Mouse (Mus musculus): ENCODE results near the gene Zdhhc3. TPM values are rescaled to one million over a fixed set of nuclear protein-coding genes. Genes with fewer than 3 reads are reported as not detected.

Zdhhc3 gene
- 63.6 and 65.9 TPM in 2 replicates for polyA plus RNA-seq (2014; fragmentation: Nextera tagmentation; extraction: Ambion mirVana)

GRCm38 (mm10) chr9:123112805-123113521, at the start of gene Zdhhc3, which contains the start of gene Exosc7:
Zdhhc3 (minus strand) TSS chr9:123113205.
Exosc7 (plus strand) TSS chr9:123113215.
- peak within 1 kb of the TSS; percentile 98 for H3K4me3 ChIP-seq (ENCODE audit: low read depth, low read length)
- H3K36me3 ChIP-seq (ENCODE audit: control insufficient read depth, insufficient read depth, low read length): no peaks in the 10 kb centered on the region
- H3K9me3 ChIP-seq (ENCODE audit: control insufficient read depth, low read length): no peaks in the 10 kb centered on the region
- H3K27ac ChIP-seq (ENCODE audit: low read depth, low read length): peak within 1 kb of the TSS; percentile 92
- WGBS: under 1% methylated on average over 71 of the region's 79 CpGs
- peaks cover 17% of the 10 kb centered on the region; the same call in 1 of the 2 replicates for H3K4me1 ChIP-seq (ENCODE audit: control insufficient read depth, insufficient read depth, low read length)
- peak within 1 kb of the TSS; percentile 89 for H3K9ac ChIP-seq (replicated peaks; ENCODE audit: low read depth, low read length)
- peak within 1 kb of the TSS; percentile 91 for H3K4me2 ChIP-seq (ENCODE audit: low read depth, low read length)
- ATAC-seq (ENCODE audit: low read depth): peak; percentile 96
- no peaks in the 10 kb centered on the region for H3K27me3 ChIP-seq (ENCODE audit: control insufficient read depth, insufficient read depth, low read length)

GRCm38 (mm10) chr9:123161792-123162191, 48.8 kb upstream of the Zdhhc3 start:
- WGBS: 78% methylated on average over 2 of the region's 2 CpGs
- H3K36me3 ChIP-seq (ENCODE audit: control insufficient read depth, insufficient read depth, low read length): no peaks in the 10 kb centered on the region

GRCm38 (mm10) chr9:123159330-123159729, 46.3 kb upstream of the Zdhhc3 start:
- no peak for ATAC-seq (ENCODE audit: low read depth)

More at GRCm38 (mm10) chr9:123161792-123162191, 48.8 kb upstream of the Zdhhc3 start:
- H3K9ac ChIP-seq (replicated peaks; ENCODE audit: low read depth, low read length): no peak overlapping the region
- ATAC-seq (ENCODE audit: low read depth): no peak
- H3K4me1 ChIP-seq (ENCODE audit: control insufficient read depth, insufficient read depth, low read length): no peaks in the 10 kb centered on the region
- H3K4me2 ChIP-seq (ENCODE audit: low read depth, low read length): no peak overlapping the region
- no peak overlapping the region for H3K4me3 ChIP-seq (ENCODE audit: low read depth, low read length)
- no peak overlapping the region for H3K27ac ChIP-seq (ENCODE audit: low read depth, low read length)
- no peaks in the 10 kb centered on the region for H3K27me3 ChIP-seq (ENCODE audit: control insufficient read depth, insufficient read depth, low read length)
- no peaks in the 10 kb centered on the region for H3K9me3 ChIP-seq (ENCODE audit: control insufficient read depth, low read length)

GRCm38 (mm10) chr9:123158125-123158836, 45.3 kb upstream of the Zdhhc3 start:
- Histone ChIP-seq H3K36me3 (ENCODE audit: control insufficient read depth, insufficient read depth, low read length) (no peaks in the 10 kb centered on the region), H3K27me3 (ENCODE audit: control insufficient read depth, insufficient read depth, low read length) (no peaks in the 10 kb centered on the region), H3K9me3 (ENCODE audit: control insufficient read depth, low read length) (no peaks in the 10 kb centered on the region), H3K4me3 (ENCODE audit: low read depth, low read length) (no peak overlapping the region), H3K4me1 (ENCODE audit: control insufficient read depth, insufficient read depth, low read length) (no peaks in the 10 kb centered on the region), H3K27ac (ENCODE audit: low read depth, low read length) (no peak overlapping the region), H3K4me2 (ENCODE audit: low read depth, low read length) (no peak overlapping the region), H3K9ac (replicated peaks; ENCODE audit: low read depth, low read length) (no peak overlapping the region)
- 71% methylated on average over 8 of the region's 8 CpGs for WGBS
- no peak for ATAC-seq (ENCODE audit: low read depth)

More at GRCm38 (mm10) chr9:123159330-123159729, 46.3 kb upstream of the Zdhhc3 start:
- no peaks in the 10 kb centered on the region for H3K4me1 ChIP-seq (ENCODE audit: control insufficient read depth, insufficient read depth, low read length)
- H3K36me3 ChIP-seq (ENCODE audit: control insufficient read depth, insufficient read depth, low read length): no peaks in the 10 kb centered on the region
- no peaks in the 10 kb centered on the region for H3K27me3 ChIP-seq (ENCODE audit: control insufficient read depth, insufficient read depth, low read length)
- 66% methylated on average over 7 of the region's 7 CpGs for WGBS
- no peak overlapping the region for H3K4me3 ChIP-seq (ENCODE audit: low read depth, low read length)
- no peaks in the 10 kb centered on the region for H3K9me3 ChIP-seq (ENCODE audit: control insufficient read depth, low read length)
- H3K27ac ChIP-seq (ENCODE audit: low read depth, low read length): no peak overlapping the region
- H3K9ac ChIP-seq (replicated peaks; ENCODE audit: low read depth, low read length): no peak overlapping the region
- no peak overlapping the region for H3K4me2 ChIP-seq (ENCODE audit: low read depth, low read length)

DNA sequence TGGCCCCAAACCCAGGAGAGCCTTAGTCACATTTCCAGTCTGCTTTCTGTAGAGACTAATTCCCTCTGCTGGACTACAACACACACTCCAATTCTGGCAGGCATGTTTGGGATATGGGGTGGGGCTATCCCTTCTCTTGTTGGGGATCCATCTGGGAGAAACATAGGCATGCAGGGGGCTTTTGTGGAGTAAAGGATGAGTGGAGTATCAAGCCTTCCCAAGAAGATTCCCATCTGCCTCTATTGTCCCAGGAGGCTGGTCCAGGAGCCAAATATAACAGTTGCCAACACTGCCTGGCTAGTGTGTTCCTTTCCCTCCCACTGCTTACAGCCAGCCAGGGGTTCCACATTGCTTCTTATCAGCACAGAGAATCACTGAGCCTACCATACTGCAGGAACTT, 44.7 kb upstream of the Zdhhc3 start:
- H3K9ac ChIP-seq (replicated peaks; ENCODE audit: low read depth, low read length): no peak overlapping the region
- no peaks in the 10 kb centered on the region for H3K27me3 ChIP-seq (ENCODE audit: control insufficient read depth, insufficient read depth, low read length)
- H3K4me3 ChIP-seq (ENCODE audit: low read depth, low read length): no peak overlapping the region
- no peaks in the 10 kb centered on the region for H3K4me1 ChIP-seq (ENCODE audit: control insufficient read depth, insufficient read depth, low read length)
- ATAC-seq (ENCODE audit: low read depth): no peak
- no peaks in the 10 kb centered on the region for H3K9me3 ChIP-seq (ENCODE audit: control insufficient read depth, low read length)
- no peak overlapping the region for H3K27ac ChIP-seq (ENCODE audit: low read depth, low read length)
- H3K4me2 ChIP-seq (ENCODE audit: low read depth, low read length): no peak overlapping the region
- no peaks in the 10 kb centered on the region for H3K36me3 ChIP-seq (ENCODE audit: control insufficient read depth, insufficient read depth, low read length)

DNA sequence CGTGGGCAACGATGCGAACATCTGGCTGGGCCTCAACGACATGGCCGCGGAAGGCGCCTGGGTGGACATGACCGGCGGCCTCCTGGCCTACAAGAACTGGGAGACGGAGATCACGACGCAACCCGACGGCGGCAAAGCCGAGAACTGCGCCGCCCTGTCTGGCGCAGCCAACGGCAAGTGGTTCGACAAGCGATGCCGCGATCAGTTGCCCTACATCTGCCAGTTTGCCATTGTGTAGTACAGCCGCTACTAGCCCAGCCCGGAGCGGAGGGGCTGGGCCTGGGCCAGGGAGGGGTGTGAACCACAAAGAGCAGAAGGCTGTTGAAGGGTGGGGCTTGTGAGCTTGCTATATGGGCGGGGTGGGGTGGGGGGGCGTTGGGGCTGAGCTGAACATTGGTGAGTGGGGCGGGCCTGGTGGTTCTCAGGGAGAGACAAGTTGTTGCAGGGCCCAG, 43.9 kb upstream of the Zdhhc3 start:
- 36% methylated on average over 30 of the region's 30 CpGs for WGBS
- Histone ChIP-seq H3K4me2 (ENCODE audit: low read depth, low read length) (peak overlapping the region; percentile 17; the same call in 1 of the 2 replicates), H3K27me3 (ENCODE audit: control insufficient read depth, insufficient read depth, low read length) (no peaks in the 10 kb centered on the region), H3K4me3 (ENCODE audit: low read depth, low read length) (no peak overlapping the region), H3K36me3 (ENCODE audit: control insufficient read depth, insufficient read depth, low read length) (no peaks in the 10 kb centered on the region), H3K27ac (ENCODE audit: low read depth, low read length) (no peak overlapping the region), H3K9ac (replicated peaks; ENCODE audit: low read depth, low read length) (no peak overlapping the region), H3K9me3 (ENCODE audit: control insufficient read depth, low read length) (no peaks in the 10 kb centered on the region), H3K4me1 (ENCODE audit: control insufficient read depth, insufficient read depth, low read length) (no peaks in the 10 kb centered on the region)
- peak; percentile 69 for ATAC-seq (ENCODE audit: low read depth)

DNA sequence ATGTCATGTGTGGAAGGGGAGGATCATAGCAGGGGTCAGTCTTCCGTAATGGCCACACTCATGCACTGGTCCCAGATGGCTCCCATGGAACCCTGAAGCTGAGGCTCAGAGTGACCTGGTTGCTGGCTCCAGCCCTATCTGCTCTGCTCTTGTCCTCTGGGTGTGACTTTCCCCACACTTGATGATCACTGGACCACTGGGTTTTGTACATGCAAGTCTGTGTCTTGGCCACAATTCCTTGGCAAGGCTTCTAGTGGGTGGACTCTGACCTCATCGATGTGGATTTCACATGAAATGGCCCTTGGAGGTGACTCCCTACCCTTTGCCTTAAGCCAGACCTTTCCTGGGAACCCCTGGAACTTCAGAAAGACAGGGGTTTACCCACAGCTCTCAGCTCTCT, 40.1 kb upstream of the Zdhhc3 start:
- Histone ChIP-seq H3K9me3 (ENCODE audit: control insufficient read depth, low read length) (no peaks in the 10 kb centered on the region), H3K27me3 (ENCODE audit: control insufficient read depth, insufficient read depth, low read length) (no peaks in the 10 kb centered on the region), H3K9ac (replicated peaks; ENCODE audit: low read depth, low read length) (no peak overlapping the region), H3K4me2 (ENCODE audit: low read depth, low read length) (no peak overlapping the region), H3K4me1 (ENCODE audit: control insufficient read depth, insufficient read depth, low read length) (no peaks in the 10 kb centered on the region), H3K27ac (ENCODE audit: low read depth, low read length) (no peak overlapping the region), H3K4me3 (ENCODE audit: low read depth, low read length) (no peak overlapping the region), H3K36me3 (ENCODE audit: control insufficient read depth, insufficient read depth, low read length) (no peaks in the 10 kb centered on the region)
- WGBS: 98% methylated on average over 2 of the region's 2 CpGs
- ATAC-seq (ENCODE audit: low read depth): no peak

DNA sequence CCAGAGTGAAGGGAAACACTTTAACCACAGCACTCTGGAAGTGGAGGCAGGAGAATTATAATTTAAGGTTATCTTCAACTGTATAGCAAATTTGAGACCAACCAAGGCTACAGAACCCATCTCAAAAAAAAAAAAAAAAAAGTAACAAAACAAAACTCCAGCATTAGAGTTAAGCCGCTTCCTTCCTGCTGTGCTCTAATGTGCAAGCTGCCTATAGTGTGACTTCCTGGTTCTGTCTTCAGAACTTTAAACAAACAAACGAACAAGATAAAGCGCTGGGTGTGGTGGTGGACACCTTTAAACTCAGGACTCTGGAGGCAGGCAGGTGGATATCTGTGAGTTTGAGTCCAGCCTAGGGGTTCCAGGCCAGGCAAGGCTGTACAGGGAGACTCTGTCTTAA, 39.0 kb upstream of the Zdhhc3 start:
- H3K4me1 ChIP-seq (ENCODE audit: control insufficient read depth, insufficient read depth, low read length): no peaks in the 10 kb centered on the region
- H3K27ac ChIP-seq (ENCODE audit: low read depth, low read length): no peak overlapping the region
- WGBS: 80% methylated on average over 3 of the region's 3 CpGs
- ATAC-seq (ENCODE audit: low read depth): no peak
- no peak overlapping the region for H3K9ac ChIP-seq (replicated peaks; ENCODE audit: low read depth, low read length)
- H3K9me3 ChIP-seq (ENCODE audit: control insufficient read depth, low read length): no peaks in the 10 kb centered on the region
- H3K4me3 ChIP-seq (ENCODE audit: low read depth, low read length): no peak overlapping the region
- H3K4me2 ChIP-seq (ENCODE audit: low read depth, low read length): no peak overlapping the region
- no peaks in the 10 kb centered on the region for H3K27me3 ChIP-seq (ENCODE audit: control insufficient read depth, insufficient read depth, low read length)
- H3K36me3 ChIP-seq (ENCODE audit: control insufficient read depth, insufficient read depth, low read length): no peaks in the 10 kb centered on the region

DNA sequence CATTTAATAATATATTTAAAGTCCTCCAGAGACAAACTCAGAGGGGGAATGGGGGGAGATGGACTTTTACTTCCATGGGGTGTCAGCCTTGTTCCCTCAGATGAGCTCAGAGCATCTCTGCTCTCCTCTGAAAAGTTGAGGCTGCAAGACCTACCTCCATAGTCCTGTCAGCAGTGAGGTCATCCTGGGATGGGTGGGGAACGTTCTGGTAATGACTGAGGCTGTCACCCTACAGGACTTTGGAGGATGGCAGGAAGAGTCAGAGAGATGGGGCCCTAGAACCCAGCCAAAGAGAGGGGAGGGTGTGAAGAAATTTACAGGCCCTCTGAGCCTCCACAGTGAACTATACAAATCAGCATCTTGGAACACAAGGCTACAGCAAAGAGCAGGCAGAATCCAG, 38.6 kb upstream of the Zdhhc3 start:
- Histone ChIP-seq H3K27me3 (ENCODE audit: control insufficient read depth, insufficient read depth, low read length) (no peaks in the 10 kb centered on the region), H3K9me3 (ENCODE audit: control insufficient read depth, low read length) (no peaks in the 10 kb centered on the region), H3K9ac (replicated peaks; ENCODE audit: low read depth, low read length) (no peak overlapping the region), H3K36me3 (ENCODE audit: control insufficient read depth, insufficient read depth, low read length) (no peaks in the 10 kb centered on the region), H3K4me1 (ENCODE audit: control insufficient read depth, insufficient read depth, low read length) (no peaks in the 10 kb centered on the region), H3K27ac (ENCODE audit: low read depth, low read length) (no peak overlapping the region), H3K4me3 (ENCODE audit: low read depth, low read length) (no peak overlapping the region), H3K4me2 (ENCODE audit: low read depth, low read length) (no peak overlapping the region)
- WGBS: 74% methylated on average over 1 of the region's 1 CpGs
- ATAC-seq (ENCODE audit: low read depth): no peak

Data from neural tube, embryonic 14.5 days (tissue).